Mouse (Mus musculus) stomach, postnatal 0 days (tissue): ENCODE data around the gene Erich6.

ENCODE experiments used
- CTCF ChIP-seq: IDR thresholded peaks from 2 replicates; pipeline ENCODE4 v1.5.1; 2016; ENCODE audit warnings: antibody characterized with exemption, low read depth, mild to moderate bottlenecking, moderate library complexity
- EP300 ChIP-seq: optimal IDR thresholded peaks from 2 replicates; pipeline ENCODE3; 2016; ENCODE audit warnings: antibody characterized with exemption

- no peak for TF ChIP-seq CTCF
- no peak for TF ChIP-seq EP300
Observed at GRCm38 (mm10) chr3:58678384-58678783, 41.4 kb upstream of the Erich6 start.
